Mouse (Mus musculus) liver, postnatal 0 days (tissue): Measurements from ENCODE around the gene Get4.

Source experiments
- CTCF ChIP-seq: sonication (generic); IDR thresholded peaks from 2 replicates; pipeline ENCODE4 v1.5.1; 2016; ENCODE audit warnings: antibody characterized with exemption, low read depth
- EP300 ChIP-seq: IDR thresholded peaks from 2 replicates; pipeline ENCODE4 v1.6.1; 2016; ENCODE audit warnings: antibody characterized with exemption, low read depth, mild to moderate bottlenecking

- TF ChIP-seq CTCF (no peak), EP300 (no peak)
These were observed 18.8 kb downstream of the Get4 start for GRCm38 (mm10) chr5:139270806-139271521.
